ENCODE assay signal across 27 mouse cellular contexts in genomic region chr5:64665064-64665463, GRCm38 (mm10).
DNase-seq lines count a peak whose midpoint lies in the region; ATAC-seq and TF ChIP-seq lines count a peak whose summit lies in the region.
"Had no signal": no experiment of that assay in that cellular context is flagged by ENCODE, and none has a peak within 500 bp of the region (broad histone marks: within the 10 kb centered on the region; RNA-seq: fewer than 3 reads in every experiment).

No protein-coding gene starts in this region.

- H3K27ac ChIP-seq in heart, embryonic 10.5 days = no peak overlapping the region
- no peak overlapping the region for H3K27ac ChIP-seq in liver, embryonic 12.5 days
- no peak overlapping the region for H3K27ac ChIP-seq in cerebellum, adult 2 months (ENCODE audit: insufficient read depth, low read length)
- H3K27ac ChIP-seq: embryonic facial prominence, embryonic 12.5 days; embryonic facial prominence, embryonic 15.5 days; hindbrain, embryonic 10.5 days; hindbrain, embryonic 13.5 days; intestine, embryonic 15.5 days had no signal

- no peak for TF ChIP-seq POLR2A in cerebellum, adult 2 months (IDR thresholded peaks at IDR 0.05; ENCODE audit: borderline replicate concordance, insufficient read depth, low read length)

- no peaks in the 10 kb centered on the region for H3K36me3 ChIP-seq in heart, embryonic 10.5 days
- H3K36me3 ChIP-seq in liver, embryonic 12.5 days = no peaks in the 10 kb centered on the region
- H3K36me3 ChIP-seq: embryonic facial prominence, embryonic 12.5 days; embryonic facial prominence, embryonic 15.5 days; G1E; hindbrain, embryonic 10.5 days; hindbrain, embryonic 13.5 days; intestine, embryonic 15.5 days had no signal

- H3K9me3 ChIP-seq in heart, embryonic 10.5 days = no peaks in the 10 kb centered on the region
- no peaks in the 10 kb centered on the region for H3K9me3 ChIP-seq in liver, embryonic 12.5 days (replicated peaks)
- H3K9me3 ChIP-seq: embryonic facial prominence, embryonic 12.5 days; embryonic facial prominence, embryonic 15.5 days; G1E; hindbrain, embryonic 10.5 days; hindbrain, embryonic 13.5 days; intestine, embryonic 15.5 days had no signal

- no peaks in the 10 kb centered on the region for H3K4me1 ChIP-seq in heart, embryonic 10.5 days
- H3K4me1 ChIP-seq in liver, embryonic 12.5 days = peaks cover 34% of the 10 kb centered on the region
- H3K4me1 ChIP-seq in cerebellum, adult 2 months (ENCODE audit: control insufficient read depth, insufficient read depth, low read length) = no peaks in the 10 kb centered on the region
- H3K4me1 ChIP-seq: embryonic facial prominence, embryonic 12.5 days; embryonic facial prominence, embryonic 15.5 days; hindbrain, embryonic 13.5 days; intestine, embryonic 15.5 days had no signal

- ATAC-seq in liver, embryonic 12.5 days = no peak
- ATAC-seq: activated CD4-positive, CD25-positive, alpha-beta regulatory T cell, adult 4 months; CD4-positive, CD25-positive, alpha-beta regulatory T cell, adult 4 months; forebrain, embryonic 14.5 days; forebrain, postnatal 0 days; hindbrain, embryonic 16.5 days; intestine, embryonic 15.5 days; Patski had no signal

- WGBS in heart, embryonic 10.5 days = 73% methylated on average over 3 of the region's 3 CpGs
- WGBS in liver, embryonic 12.5 days (ENCODE audit: insufficient replicate concordance) = 57% methylated on average over 3 of the region's 3 CpGs
- WGBS in cerebellum, adult 2 months = 65% methylated on average over 3 of the region's 3 CpGs

- H3K27me3 ChIP-seq in heart, embryonic 10.5 days (ENCODE audit: insufficient read depth, poor library complexity, severe bottlenecking) = no peaks in the 10 kb centered on the region
- no peaks in the 10 kb centered on the region for H3K27me3 ChIP-seq in liver, embryonic 12.5 days (replicated peaks)
- no peaks in the 10 kb centered on the region for H3K27me3 ChIP-seq in cerebellum, adult 2 months (ENCODE audit: control insufficient read depth, insufficient read depth, low read length)
- H3K27me3 ChIP-seq: embryonic facial prominence, embryonic 12.5 days; embryonic facial prominence, embryonic 15.5 days; hindbrain, embryonic 13.5 days; intestine, embryonic 15.5 days; Patski had no signal

- TF ChIP-seq CTCF in cerebellum, adult 2 months (IDR thresholded peaks at IDR 0.05; ENCODE audit: borderline replicate concordance, insufficient read depth, low read depth, low read length) = no peak

- H3K4me3 ChIP-seq in heart, embryonic 10.5 days = no peak overlapping the region
- H3K4me3 ChIP-seq in liver, embryonic 12.5 days = no peak overlapping the region
- H3K4me3 ChIP-seq in cerebellum, adult 2 months (replicated peaks; ENCODE audit: insufficient read depth, low read depth, low read length) = no peak overlapping the region
- H3K4me3 ChIP-seq: embryonic facial prominence, embryonic 12.5 days; embryonic facial prominence, embryonic 15.5 days; hindbrain, embryonic 10.5 days; hindbrain, embryonic 13.5 days; intestine, embryonic 15.5 days had no signal

- peak; percentile 21 for DNase-seq in heart, postnatal 4 days
- no peak for DNase-seq in heart, embryonic 10.5 days (ENCODE audit: low spot score)
- peak; percentile 41 for DNase-seq in kidney, postnatal 14 days
- no peak for DNase-seq in kidney, adult 18-20 months
- DNase-seq in R1 (ENCODE audit: low read depth, low spot score) = peak; percentile 65
- DNase-seq in cerebellum, adult 2 months = no peak
- DNase-seq: adrenal gland, adult 8-10 months; adrenal gland, postnatal 25 days; cerebellum, adult 11-12 months; cerebellum, adult 9-10 months; cerebellum, postnatal 25 days; forebrain, postnatal 0 days; gastrocnemius, postnatal 10 days; kidney, adult 11 months had no signal

- no peak overlapping the region for H3K9ac ChIP-seq in liver, embryonic 12.5 days
- H3K9ac ChIP-seq: embryonic facial prominence, embryonic 12.5 days; embryonic facial prominence, embryonic 15.5 days; forebrain, postnatal 0 days; hindbrain, embryonic 13.5 days; intestine, embryonic 15.5 days had no signal

- no peak overlapping the region for H3K4me2 ChIP-seq in liver, embryonic 12.5 days
- H3K4me2 ChIP-seq: embryonic facial prominence, embryonic 12.5 days; embryonic facial prominence, embryonic 15.5 days; heart, embryonic 11.5 days; hindbrain, embryonic 13.5 days; intestine, embryonic 15.5 days had no signal

Comparison
In these comparisons a context has a peak if more than half of its experiments do, and no peak if none do; other contexts are left out.
1. DNase-seq: peak in heart, postnatal 4 days (single experiment), kidney, postnatal 14 days (single experiment) and R1 (single experiment); none in heart, embryonic 10.5 days (single experiment), kidney, adult 18-20 months (single experiment) and cerebellum, adult 2 months (0 of 2).